Mouse (Mus musculus) yolk sac, embryonic 10.5 days (tissue): ENCODE data around the gene Fbxo10.
"Not testable (repeated sequence)": the region's sequence is repeated elsewhere in the genome, so short reads cannot be mapped to it uniquely, and the experiment has no call there.

Source experiments
- DNase-seq: peaks from one replicate; pipeline ENCODE4 v3.0.0-alpha.2; 2017; ENCODE audit warnings: low spot score

Fbxo10 gene

DNA sequence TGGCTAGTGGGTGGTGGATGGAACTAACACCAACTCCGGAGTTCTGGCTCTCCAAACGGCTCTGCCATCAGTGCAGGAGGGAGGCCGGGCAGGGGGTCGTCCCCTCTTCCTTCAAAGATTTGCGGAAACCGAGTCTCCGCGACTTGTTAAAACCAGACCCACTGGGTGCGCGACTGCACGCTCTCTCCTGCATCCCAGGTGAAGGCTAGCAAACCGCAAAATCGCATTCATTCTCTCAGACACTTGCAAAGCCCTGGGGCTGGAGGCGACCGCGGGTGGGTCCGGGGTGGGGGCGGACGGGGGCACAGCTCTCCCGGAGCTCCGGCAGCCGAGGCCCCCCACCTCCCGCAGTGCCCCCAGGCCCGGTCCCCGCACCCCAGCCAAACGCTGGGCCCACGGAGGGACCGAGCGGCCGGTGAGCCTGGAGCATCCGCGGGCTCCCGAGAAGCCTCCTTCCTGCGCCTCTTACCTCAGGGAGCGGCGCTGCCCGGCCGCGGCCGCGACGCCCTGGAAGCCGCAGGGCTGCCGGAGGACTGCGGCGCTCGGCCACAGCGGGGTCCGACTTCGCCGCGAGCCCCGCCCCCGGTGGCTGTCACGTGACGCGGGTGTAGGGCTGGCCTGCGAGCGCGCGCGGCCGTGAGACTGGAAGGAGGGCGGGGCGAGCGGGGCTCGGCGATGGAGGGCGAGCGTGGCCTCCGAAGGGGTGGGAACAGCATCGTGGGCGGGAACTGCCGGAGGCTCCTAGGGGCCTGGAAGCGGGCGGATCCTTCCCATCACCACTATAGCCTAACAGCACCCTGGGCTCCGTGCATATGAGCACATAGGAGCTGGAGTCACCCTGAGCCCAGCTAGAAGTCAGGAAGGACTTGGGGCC lies at the start of gene Fbxo10:
Gene Fbxo10 (minus strand): TSS at position 584 of the 874 bp plus-strand sequence.
- DNase-seq = peak; percentile 92

DNA sequence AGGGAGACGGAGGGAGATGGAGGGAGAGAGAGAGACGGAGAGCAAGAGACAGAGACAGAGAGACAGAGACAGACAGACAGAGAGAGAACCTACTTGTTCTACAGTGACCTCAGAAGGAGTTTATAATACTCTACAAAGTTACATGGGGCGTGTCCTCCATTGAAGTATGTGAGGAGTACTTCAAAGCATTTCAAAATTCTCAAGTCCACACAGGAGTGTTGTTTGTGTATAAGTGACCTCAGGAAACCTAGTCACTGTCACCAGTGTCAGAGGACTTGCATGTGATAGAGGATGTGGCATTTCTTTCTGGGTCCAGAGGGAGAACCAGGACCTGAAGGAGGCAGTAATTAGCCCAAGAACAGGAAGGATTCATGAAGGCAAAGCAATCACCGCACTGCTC lies 46.6 kb upstream of the Fbxo10 start:
- DNase-seq = no peak

DNA sequence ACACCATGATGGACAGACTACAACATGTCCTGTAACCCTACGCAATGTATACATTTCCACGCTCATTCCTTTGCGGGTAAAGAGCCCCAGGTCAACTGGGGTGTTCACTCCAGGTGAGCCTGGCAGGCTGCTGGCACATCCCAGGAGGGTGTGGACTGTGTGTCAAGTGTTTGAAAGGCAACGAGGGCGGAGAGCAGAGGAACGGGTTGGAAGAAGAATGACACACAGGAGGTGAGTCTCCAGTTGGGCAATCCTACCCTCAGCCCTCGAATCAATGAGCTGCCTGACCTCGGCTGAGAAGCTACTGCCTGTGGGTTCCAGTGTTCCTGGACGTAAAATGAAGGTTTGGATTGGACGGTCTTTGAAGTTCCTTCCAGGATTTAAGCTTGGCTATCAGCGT lies 36.9 kb upstream of the Fbxo10 start:
- DNase-seq = no peak

DNA sequence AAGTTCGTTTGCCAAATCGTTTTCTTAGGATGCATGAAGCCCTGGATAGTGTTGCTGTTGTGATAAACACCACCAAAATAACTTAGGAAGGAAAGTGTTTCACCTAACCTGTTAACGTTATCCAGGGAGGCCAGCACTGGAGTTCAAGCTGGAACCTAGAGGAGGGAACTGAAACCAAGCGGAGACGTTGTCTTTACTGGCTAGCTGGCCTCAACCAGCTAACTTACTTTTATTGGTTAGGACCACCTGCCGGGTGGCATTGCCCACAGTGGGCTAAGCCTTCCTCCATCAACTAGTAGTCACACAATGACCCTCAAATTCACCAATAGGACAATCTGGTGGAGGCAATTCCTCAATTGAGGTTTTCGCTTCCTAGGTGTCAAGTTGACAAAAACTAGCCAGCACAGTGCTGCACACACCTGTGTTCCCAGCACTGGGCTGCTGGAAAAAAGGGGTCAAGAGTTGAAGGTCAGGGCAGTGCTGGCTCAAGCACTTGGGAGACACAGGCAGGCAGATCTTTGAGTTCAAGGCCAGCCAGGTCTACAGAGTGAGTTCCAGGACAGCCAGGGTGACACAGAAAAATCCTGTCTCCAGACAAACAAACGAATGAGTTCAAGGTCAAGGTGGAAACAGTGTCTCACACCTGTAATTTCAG lies 24.2 kb upstream of the Fbxo10 start:
- no peak for DNase-seq

DNA sequence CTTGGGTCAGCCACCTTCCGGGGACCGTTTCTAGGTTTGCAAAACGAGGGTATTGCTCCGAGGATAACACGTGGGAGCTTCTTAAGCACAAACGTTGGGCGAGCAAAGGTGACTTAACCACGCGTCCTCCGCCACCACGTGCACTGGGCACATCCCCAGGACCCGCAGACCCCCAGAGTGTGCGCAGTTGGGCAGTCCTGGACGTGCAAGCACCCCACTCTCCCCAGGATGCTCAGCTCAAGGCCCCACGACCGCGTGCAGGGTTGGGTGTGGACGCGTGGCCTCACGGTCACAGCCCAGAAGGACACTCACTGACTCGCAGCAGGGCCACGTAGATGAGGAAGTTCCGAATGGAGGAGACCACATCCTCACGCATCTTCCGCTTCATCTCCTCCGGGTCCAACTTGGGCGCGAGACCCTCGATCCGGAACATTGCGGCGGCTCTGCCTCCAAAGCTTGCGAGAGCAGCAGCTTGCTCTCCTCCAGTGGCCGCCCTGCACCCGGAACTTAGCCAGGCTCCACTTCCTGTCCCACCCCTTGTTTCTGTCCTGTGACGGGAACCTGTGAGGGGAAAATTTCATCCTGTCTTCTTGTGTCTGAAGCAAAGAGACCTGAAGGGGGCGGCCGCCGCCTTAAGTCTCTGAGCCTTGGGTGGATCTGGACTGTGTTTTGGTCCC lies 23.3 kb upstream of the Fbxo10 start, which contains the start of gene Tomm5:
Gene Tomm5 (minus strand): TSS at position 514 of the 677 bp plus-strand sequence.
- peak; percentile 93 for DNase-seq

DNA sequence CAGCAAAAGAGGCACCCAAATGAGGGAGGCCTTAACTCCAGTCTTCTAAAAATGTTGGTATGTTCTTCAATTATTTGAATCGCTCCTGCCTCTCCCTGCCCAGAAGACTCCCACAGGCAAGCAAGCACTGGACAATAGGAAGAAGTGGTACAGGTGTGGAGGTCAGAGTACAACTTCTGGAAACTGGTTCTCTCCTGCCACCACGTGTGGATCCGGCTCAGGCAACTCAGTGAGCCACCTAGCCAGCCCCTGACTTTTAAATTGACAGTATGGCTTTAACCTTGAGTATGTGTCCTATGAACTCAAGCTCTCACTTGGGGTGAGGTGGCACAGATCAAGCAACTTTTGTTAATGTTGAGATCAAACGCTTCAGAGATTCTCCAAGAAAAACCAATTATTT lies 22.7 kb upstream of the Fbxo10 start:
- DNase-seq = peak; percentile 59

DNA sequence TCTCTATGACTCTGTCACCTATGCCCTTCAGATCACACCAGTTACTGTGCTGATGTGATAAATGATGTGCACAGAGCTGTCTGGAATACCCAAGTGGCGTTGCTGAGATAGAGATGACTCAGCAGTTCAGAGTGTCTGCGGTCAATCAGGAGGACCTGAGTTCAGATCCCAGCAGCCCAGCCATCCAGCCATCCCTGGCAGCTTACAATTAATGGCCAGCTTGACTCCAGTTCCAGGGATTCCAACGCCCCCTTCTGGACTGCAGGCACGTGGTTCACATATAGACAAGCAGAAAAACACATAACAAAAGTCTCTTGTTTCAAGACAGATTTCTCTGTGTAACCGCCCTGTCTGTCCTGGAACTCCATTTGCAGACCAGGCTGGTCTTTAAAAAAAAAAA lies 22.0 kb upstream of the Fbxo10 start:
- no peak for DNase-seq

DNA sequence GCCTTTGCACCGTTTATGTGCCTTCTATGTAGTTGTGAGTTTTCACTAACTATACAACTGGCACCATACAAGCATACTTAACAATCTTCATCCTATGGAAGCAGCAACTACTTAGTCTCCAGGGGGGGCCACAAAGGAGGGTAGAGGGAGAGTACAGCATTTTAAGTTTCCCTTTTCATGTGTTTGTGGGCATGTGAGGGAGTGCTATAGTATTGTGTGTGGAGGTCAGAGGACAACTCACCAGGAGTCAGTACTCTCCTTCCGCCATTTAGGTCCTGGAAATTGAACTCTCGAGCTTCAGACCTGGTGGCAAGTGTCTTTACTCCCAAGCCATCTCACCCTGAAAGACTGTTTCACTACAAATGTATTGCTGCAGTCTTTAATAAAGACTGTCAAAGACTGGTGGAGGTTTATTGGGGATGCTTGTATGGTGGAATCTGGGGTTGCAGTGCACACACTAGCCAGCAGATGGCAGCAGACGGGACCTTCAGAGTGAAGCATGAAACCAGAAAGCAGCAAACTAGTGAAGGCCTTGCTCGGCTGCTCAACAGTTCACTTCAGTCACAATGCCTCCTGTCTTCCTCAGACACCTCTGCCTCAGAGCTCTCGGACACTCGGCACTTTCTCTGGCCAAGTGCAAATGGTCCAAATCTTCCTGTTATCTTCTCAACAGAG lies 12.9 kb upstream of the Fbxo10 start:
- DNase-seq = peak; percentile 61

DNA sequence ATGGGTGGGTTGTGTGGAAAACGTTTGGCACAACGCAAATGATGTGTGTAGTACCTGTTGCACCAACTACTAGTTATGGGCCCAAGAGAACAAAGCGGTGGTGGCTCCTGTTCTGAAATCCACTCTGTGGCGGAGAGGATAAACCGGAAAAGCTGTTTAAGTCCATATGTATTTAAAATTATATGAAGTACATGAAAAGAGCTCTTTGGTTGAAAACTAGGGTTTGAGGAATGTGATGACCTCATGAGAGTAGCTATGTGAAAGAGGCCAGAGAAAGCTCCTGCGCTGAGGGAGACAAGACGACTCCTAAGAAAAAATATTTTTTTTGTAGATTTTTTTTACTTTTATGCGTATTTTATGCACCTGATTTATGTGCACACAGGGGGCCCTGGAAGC lies 489 bp upstream of the Fbxo10 start:
- DNase-seq = no peak

DNA sequence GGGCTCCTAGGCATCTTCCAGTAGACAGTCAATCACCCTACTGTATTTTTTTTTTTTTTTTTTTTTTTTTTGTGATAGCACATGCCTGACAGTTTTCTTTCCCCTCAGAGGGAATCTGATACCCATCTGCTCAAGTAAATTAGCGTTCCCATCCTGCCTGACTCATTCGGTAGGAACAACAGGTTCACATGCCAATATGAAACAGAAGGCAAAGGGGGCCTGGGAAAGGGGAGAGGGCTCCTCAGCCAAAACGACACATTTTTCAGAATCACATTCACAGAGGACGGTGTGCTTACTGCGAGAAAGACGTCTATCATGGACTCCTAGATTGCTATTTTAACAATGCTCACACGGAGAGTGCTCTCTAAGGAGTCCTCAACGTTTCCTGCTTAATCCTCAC lies 917 bp downstream of the Fbxo10 start:
- DNase-seq = no peak

DNA sequence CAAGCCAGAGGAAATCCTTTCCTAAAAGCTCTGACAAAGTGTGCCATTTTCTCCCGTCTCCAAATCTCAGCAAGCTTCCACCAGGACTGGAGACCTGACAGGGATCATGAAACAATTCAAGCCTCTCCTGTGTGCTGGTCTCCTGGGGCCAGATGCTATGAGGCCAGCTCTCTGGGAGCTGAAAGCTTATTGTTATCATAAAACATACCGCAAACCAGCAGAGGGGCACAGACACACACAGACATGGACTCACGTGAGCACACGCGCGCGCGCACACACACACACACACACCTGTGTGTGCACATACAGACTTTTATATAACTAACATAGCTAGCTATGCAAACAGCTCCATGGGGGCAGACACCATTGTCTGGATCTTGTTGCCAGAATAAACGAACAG lies 1.5 kb downstream of the Fbxo10 start:
- no peak for DNase-seq

DNA sequence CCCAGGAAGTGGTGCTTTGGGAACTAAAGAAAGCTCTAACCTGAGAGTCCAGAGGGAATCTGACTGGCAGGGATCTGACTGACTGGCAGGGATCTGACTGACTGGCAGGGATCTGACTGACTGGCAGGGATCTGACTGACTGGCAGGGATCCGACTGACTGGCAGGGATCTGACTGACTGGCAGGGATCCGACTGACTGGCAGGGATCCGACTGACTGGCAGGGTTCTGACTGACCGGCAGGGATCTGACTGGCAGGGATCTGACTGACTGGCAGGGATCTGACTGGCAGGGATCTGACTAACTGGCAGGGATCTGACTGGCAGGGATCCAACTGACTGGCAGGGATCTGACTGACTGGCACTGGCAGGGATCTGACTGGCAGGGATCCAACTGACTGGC lies 3.4 kb downstream of the Fbxo10 start:
- not testable (repeated sequence) for DNase-seq

DNA sequence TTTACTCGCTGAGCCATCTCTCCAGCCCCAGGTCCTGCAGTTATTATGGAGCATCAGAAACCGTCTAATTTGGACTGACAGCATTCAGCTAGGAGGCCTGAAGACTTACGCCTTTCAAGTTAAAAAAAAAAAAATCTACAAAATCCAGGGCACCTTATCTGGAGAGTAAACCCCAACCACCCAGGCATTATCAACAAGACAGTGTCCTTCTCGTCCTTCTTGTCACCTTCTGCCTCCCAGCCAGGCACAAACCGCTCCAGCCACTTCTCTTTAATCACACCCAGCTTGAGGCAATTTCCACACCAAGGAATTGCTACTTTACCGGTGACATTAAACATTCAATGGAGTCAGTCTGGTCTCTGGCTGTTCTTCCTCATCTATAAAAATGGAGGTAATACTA lies 10.9 kb downstream of the Fbxo10 start:
- DNase-seq = no peak

DNA sequence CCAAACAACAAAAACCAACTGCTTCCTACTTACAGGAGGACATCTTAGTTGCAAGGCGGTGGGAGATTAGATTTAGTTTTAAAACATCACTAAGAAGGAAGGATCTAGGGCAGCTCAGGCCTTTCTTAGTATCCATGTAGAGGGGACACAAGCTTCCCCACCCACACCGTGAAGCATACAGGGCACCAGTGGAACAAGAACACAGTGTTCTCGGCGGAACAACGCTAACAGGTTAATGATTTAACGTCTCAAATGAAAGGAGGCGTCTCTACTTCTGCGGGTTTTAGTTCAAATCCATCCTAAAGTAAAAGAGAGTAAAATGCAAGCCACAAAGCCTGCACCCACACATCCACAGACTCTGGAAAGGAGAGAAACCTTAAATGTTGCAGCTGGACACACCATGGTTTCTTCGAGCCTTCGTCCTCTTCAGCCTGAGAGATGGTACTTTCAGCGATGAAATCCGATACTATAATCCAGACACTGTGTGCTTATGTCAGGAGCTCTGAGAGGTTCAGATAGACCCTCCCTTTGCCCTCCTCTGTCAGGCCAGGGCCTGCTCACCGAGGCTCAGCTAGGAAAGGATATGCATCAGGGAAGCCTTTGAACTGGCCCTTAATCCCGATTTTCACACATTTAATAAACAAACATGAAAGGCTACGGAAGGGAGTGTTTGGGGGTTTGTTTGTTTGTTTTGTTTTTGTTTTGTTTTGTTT lies 12.0 kb downstream of the Fbxo10 start:
- DNase-seq = no peak

DNA sequence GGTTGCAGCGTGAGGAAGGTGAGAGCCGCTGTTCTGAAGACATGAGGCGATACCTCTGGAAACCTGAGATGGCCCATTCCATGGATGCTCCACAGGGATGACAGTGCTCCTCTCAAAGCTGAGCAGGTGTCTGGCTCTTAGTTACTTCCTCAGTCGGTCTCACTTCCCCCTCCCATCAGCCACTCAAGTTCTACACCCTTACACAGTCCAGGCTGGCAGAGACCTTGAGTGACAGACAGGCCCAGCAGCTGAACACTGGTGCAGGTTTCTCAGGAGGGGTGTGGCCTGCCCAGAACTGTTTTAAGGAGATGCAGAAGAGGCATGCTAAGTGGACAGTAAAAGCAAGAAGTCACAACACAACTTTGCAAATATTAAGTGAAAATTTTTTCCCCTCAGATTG lies 16.7 kb downstream of the Fbxo10 start:
- no peak for DNase-seq

DNA sequence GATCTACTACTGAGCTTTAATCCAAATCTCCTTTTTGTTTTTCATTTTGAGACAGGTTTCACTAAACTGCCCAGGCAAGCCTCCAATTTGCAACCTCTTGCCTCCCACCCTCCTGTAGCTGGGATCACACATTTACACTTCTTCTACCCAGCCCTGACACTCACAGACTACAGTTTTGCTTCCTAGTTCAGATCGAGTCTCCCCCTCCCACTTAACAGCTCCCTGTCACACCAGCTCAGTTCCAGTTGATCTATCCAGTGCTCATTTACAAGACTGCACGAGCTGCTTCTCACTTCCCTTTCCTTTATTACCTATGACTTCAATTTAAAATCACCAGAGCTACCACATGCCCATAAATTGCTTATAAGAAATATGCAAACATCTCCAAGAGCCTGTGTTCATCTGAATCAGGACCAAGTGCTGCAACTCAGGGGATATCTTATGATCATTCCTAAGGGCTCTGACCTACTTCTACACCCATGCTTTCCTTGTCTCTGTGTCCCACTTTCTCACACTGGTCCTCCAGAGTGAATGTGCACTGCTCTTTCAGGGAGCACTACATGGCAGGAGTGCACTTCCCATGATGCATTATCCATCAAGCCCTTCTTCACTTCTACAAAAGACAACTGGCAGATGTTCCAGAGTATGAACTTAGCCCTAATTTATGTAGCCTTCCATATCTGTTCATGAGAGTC lies 18.2 kb downstream of the Fbxo10 start:
- DNase-seq = no peak

DNA sequence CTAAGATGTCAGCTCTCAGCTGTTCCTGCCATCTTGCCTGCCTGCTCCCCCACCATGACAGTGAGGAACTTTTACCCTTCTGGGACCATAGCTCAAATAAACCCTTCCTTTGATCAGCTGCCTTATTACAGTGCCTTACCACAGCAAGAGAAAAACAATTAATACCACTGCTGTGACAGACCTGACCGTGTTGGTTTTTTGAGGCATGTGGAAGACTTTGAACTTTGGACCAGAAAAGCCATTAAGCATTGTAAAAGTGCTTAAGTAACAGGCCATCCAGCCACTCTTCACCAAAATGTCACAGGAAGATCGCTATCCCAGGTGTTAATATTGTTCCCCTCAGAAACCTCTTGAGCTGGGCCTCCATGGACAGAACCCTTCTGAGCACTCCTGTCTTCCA lies 19.8 kb downstream of the Fbxo10 start:
- no peak for DNase-seq

DNA sequence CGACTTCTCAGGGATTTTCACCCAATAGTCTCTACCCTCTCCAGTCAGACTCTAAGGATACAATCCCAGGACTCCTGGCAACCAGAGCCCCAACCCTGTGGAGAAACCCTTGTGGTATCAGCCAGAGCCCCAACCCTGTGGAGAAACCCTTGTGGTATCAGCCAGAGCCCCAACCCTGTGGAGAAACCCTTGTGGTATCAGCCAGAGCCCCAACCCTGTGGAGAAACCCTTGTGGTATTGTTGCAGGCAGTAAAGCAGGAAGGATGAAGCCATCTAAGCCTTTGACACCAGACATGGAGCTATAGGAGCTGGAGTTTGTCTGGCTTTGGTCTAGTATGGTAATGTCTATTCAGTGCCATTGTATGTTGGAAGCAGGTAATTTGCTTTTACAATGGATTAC lies 20.6 kb downstream of the Fbxo10 start:
- not testable (repeated sequence) for DNase-seq

DNA sequence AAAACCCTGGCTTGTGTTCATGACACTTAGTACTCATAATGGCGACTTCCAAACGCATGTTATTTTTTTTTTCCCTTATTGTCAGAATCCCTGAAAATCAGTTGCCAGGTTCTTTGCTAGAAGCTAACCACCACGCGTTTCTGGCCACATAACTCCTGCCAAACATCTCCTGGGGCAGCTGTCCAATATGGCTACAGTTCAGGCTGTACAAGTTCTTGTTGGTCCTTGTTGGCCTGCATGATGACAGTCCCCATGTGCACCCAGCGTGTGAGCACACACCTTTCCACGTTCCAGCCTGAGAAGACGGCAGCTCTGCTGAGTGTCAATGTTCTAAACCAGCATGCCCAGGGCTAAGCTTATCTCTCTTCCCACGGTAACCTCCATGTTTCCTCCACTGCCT lies 29.0 kb downstream of the Fbxo10 start:
- DNase-seq = no peak

DNA sequence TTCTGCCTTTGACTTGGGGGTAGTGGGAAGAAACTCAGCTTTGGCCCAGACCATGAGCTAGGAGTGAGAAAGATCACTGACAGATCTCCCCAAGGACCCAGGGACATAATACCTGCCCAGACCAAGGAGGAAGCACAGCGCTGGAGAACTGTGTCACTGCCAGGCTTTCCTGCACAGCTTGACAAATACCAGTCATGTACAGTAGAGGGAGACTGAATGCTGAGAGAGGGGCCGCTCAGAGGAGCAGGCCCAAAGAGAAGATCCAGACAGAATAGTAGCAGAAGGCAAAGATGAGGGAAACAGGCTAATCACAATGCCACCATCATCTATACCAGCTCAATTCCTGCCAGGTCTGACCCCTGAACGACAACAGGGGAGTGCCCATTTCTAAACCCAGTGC lies 29.5 kb downstream of the Fbxo10 start:
- DNase-seq = no peak

DNA sequence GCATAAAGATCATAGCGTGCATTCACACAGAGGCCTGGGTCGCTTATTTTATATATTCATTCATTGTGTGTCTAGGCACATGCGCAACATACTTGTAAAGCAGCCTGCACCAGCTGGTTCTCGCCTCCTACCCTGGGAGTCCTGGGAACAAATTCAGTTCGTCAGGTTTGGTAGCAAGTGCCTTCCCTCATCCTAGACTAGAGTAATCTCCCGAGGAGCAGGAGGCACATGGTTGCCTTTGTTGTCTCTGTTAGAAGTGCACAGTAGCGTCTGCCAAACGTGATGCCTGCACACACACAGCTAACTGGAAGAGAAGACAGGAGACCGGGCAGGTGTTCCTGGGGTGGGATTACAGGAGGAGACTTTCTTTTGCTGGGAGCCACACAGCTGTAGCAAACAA lies 36.4 kb downstream of the Fbxo10 start:
- no peak for DNase-seq
